Comparison of ENCODE assay signal across 7 mouse cellular contexts in genomic region chr7:139212754-139213745, GRCm38 (mm10). TPM values are rescaled to one million over a fixed set of nuclear protein-coding genes. Genes with fewer than 3 reads are reported as not detected.
A peak's percentile ranks its signal among the peaks of the same experiment; 100 is the strongest.
DNase-seq lines count a peak whose midpoint lies in the region; ATAC-seq lines count a peak whose summit lies in the region.

Lrrc27 (plus strand) TSS chr7:139212988.
Stk32c (minus strand) TSS chr7:139213307.

- H3K4me1 ChIP-seq in embryonic facial prominence, embryonic 11.5 days (ENCODE audit: control insufficient read depth, insufficient read depth, low read length) = no peaks in the 10 kb centered on the region
- H3K4me1 ChIP-seq in limb, embryonic 10.5 days = peaks cover 26% of the 10 kb centered on the region
- H3K4me1 ChIP-seq in midbrain, embryonic 13.5 days (replicated peaks) = peaks cover 16% of the 10 kb centered on the region

- peak; percentile 99 for DNase-seq in adrenal gland, postnatal 14 days
- peak; percentile 99 for DNase-seq in embryonic facial prominence, embryonic 11.5 days (ENCODE audit: low spot score)
- DNase-seq in kidney, adult 11 months = peak; percentile 98
- DNase-seq in limb, embryonic 10.5 days (ENCODE audit: low spot score) = peak; percentile 99
- peak; percentile 84 for DNase-seq in spleen, adult 12 weeks (ENCODE audit: low spot score)

- H3K9ac ChIP-seq in embryonic facial prominence, embryonic 11.5 days (replicated peaks; ENCODE audit: low read length) = peak within 1 kb of the TSS; percentile 85
- peak within 1 kb of the TSS; percentile 65 for H3K9ac ChIP-seq in midbrain, embryonic 13.5 days (replicated peaks)

- H3K4me3 ChIP-seq in embryonic facial prominence, embryonic 11.5 days (ENCODE audit: low read depth, low read length) = peak within 1 kb of the TSS; percentile 50
- peak within 1 kb of the TSS; percentile 67 for H3K4me3 ChIP-seq in limb, embryonic 10.5 days
- peak within 1 kb of the TSS; percentile 51 for H3K4me3 ChIP-seq in midbrain, embryonic 13.5 days (replicated peaks)

- H3K27ac ChIP-seq in embryonic facial prominence, embryonic 11.5 days (replicated peaks; ENCODE audit: low read depth, low read length) = peak within 1 kb of the TSS; percentile 67
- H3K27ac ChIP-seq in limb, embryonic 10.5 days = peak within 1 kb of the TSS; percentile 97
- H3K27ac ChIP-seq in midbrain, embryonic 13.5 days = peak within 1 kb of the TSS; percentile 84

- 3% methylated on average over 53 of the region's 53 CpGs for WGBS in embryonic facial prominence, embryonic 11.5 days
- WGBS in limb, embryonic 10.5 days = 3% methylated on average over 53 of the region's 53 CpGs
- WGBS in midbrain, embryonic 13.5 days = 2% methylated on average over 53 of the region's 53 CpGs

- ATAC-seq in embryonic facial prominence, embryonic 11.5 days (replicated peaks; ENCODE audit: insufficient number of reproducible peaks, low FRiP score, low TSS enrichment, low read depth) = peak; percentile 98
- ATAC-seq in granulocyte monocyte progenitor cell, adult 5-6 weeks (replicated peaks; ENCODE audit: poor library complexity, severe bottlenecking) = peak; percentile 96
- ATAC-seq in midbrain, embryonic 13.5 days = peak; percentile 98

- H3K9me3 ChIP-seq in embryonic facial prominence, embryonic 11.5 days (replicated peaks; ENCODE audit: control insufficient read depth, low read length) = no peaks in the 10 kb centered on the region
- H3K9me3 ChIP-seq in limb, embryonic 10.5 days (replicated peaks) = no peaks in the 10 kb centered on the region
- H3K9me3 ChIP-seq in midbrain, embryonic 13.5 days = no peaks in the 10 kb centered on the region

- no peaks in the 10 kb centered on the region for H3K27me3 ChIP-seq in embryonic facial prominence, embryonic 11.5 days (ENCODE audit: control insufficient read depth, insufficient read depth, low read length)
- no peaks in the 10 kb centered on the region for H3K27me3 ChIP-seq in limb, embryonic 10.5 days (ENCODE audit: low read depth, poor library complexity, severe bottlenecking)
- no peaks in the 10 kb centered on the region for H3K27me3 ChIP-seq in midbrain, embryonic 13.5 days

- no peaks in the 10 kb centered on the region for H3K36me3 ChIP-seq in embryonic facial prominence, embryonic 11.5 days (replicated peaks; ENCODE audit: control insufficient read depth, insufficient read depth, low read depth, low read length)
- H3K36me3 ChIP-seq in limb, embryonic 10.5 days = no peaks in the 10 kb centered on the region
- no peaks in the 10 kb centered on the region for H3K36me3 ChIP-seq in midbrain, embryonic 13.5 days

- H3K4me2 ChIP-seq in embryonic facial prominence, embryonic 11.5 days (ENCODE audit: low read depth, low read length) = peak within 1 kb of the TSS; percentile 52
- H3K4me2 ChIP-seq in midbrain, embryonic 13.5 days (replicated peaks) = peak within 1 kb of the TSS; percentile 57

RNA-seq across cellular contexts. Expression of gene Lrrc27, which starts in this region (rescaled TPM):
- total RNA-seq in adrenal gland, postnatal 14 days (2021) = 3.8 and 3.9 TPM in 2 replicates
- 5.8 and 5.9 TPM in 2 replicates for polyA plus RNA-seq in embryonic facial prominence, embryonic 11.5 days (2014; fragmentation: Nextera tagmentation; extraction: Ambion mirVana)
- 7.4 TPM in 1 of 2 replicates, not detected in the other for total RNA-seq in granulocyte monocyte progenitor cell, adult 5-6 weeks (2014; fragmentation: Nextera tagmentation)
- 0.56 and 3.5 TPM in 2 replicates for total RNA-seq in granulocyte monocyte progenitor cell, adult 5-6 weeks (2017)
- polyA plus RNA-seq in limb, embryonic 10.5 days (2016; fragmentation: Nextera tagmentation; extraction: Ambion mirVana) = 3.0 and 4.0 TPM in 2 replicates
- 4.8 and 6.8 TPM in 2 replicates for polyA plus RNA-seq in midbrain, embryonic 13.5 days (2015; fragmentation: Nextera tagmentation; extraction: Ambion mirVana)

RNA-seq across cellular contexts. Expression of gene Stk32c, which starts in this region (rescaled TPM):
- 2.7 and 3.9 TPM in 2 replicates for total RNA-seq in adrenal gland, postnatal 14 days (2021)
- polyA plus RNA-seq in embryonic facial prominence, embryonic 11.5 days (2014; fragmentation: Nextera tagmentation; extraction: Ambion mirVana) = 0.31 and 0.36 TPM in 2 replicates
- total RNA-seq in granulocyte monocyte progenitor cell, adult 5-6 weeks (2014; fragmentation: Nextera tagmentation) = 0.28 TPM in 1 of 2 replicates, not detected in the other
- total RNA-seq in granulocyte monocyte progenitor cell, adult 5-6 weeks (2017) = not detected in 2 replicates
- 0.09 TPM in 1 of 2 replicates, not detected in the other for polyA plus RNA-seq in limb, embryonic 10.5 days (2016; fragmentation: Nextera tagmentation; extraction: Ambion mirVana)
- polyA plus RNA-seq in midbrain, embryonic 13.5 days (2015; fragmentation: Nextera tagmentation; extraction: Ambion mirVana) = 0.49 and 0.79 TPM in 2 replicates

Comparison
In these comparisons a context has a peak if more than half of its experiments do, and no peak if none do; other contexts are left out.
1. Peak in every context shown above with its lines: DNase-seq, ATAC-seq, H3K4me3 ChIP-seq and H3K27ac ChIP-seq.